Mouse (Mus musculus) heart, postnatal 10 days (tissue): ENCODE results near the gene Smc1b. TPM values are rescaled to one million over a fixed set of nuclear protein-coding genes. Genes with fewer than 3 reads are reported as not detected.
"Not testable (repeated sequence)": the region's sequence is repeated elsewhere in the genome, so short reads cannot be mapped to it uniquely, and the experiment has no call there.

Experiments used
- DNase-seq, 2 experiments: peaks; one replicate each; pipeline ENCODE4 v3.0.0; 2021
- intact Hi-C: fragments of 180-260 bp; cut with DNase I; formaldehyde crosslinking; loops from one replicate; pipeline ENCODE4 v1.15.1; 2025
- total RNA-seq, 2 experiments: library from RNA; stranded (reverse); gene quantifications; 2 replicates each; pipeline ENCODE4 v1.2.3; 2021

Smc1b gene
- total RNA-seq, 2 experiments from 2014 or later, result 0.07 TPM; not detected in 1

GRCm38 (mm10) chr15:85142441-85142840, 10.7 kb upstream of the Smc1b start:
- DNase-seq, result no peak
- intact Hi-C loops, result no loop called here

GRCm38 (mm10) chr15:85141290-85141689, 9.5 kb upstream of the Smc1b start:
- intact Hi-C loops, result no loop called here
- no peak for DNase-seq

- intact Hi-C loops, result no loop called here
- DNase-seq, result no peak
Observed at GRCm38 (mm10) chr15:85135143-85135542, 3.4 kb upstream of the Smc1b start.

- intact Hi-C loops, result no loop called here
- no peak for DNase-seq
Observed at GRCm38 (mm10) chr15:85132193-85132520, 393 bp upstream of the Smc1b start.

GRCm38 (mm10) chr15:85085641-85086040, 46.1 kb downstream of the Smc1b start:
- no peak for DNase-seq
- intact Hi-C loops, result no loop called here

- intact Hi-C loops, result no loop called here
- no peak for DNase-seq
Observed at GRCm38 (mm10) chr15:85072651-85073050, 59.1 kb downstream of the Smc1b start.

GRCm38 (mm10) chr15:85070561-85070960, 61.2 kb downstream of the Smc1b start:
- intact Hi-C loops, result loop anchor here (1.0 kb wide), 1 partner anchor 69 kb away; no protein-coding TSS in a partner anchor
- peak; percentile 51 to 66 for DNase-seq

GRCm38 (mm10) chr15:85063421-85063820, 68.3 kb downstream of the Smc1b start:
- DNase-seq, result no peak
- intact Hi-C loops, result no loop called here

GRCm38 (mm10) chr15:85055186-85055585, 76.6 kb downstream of the Smc1b start:
- intact Hi-C loops, result no loop called here
- no peak for DNase-seq

GRCm38 (mm10) chr15:85054098-85054497, 77.7 kb downstream of the Smc1b start:
- intact Hi-C loops, result no loop called here
- no peak for DNase-seq

GRCm38 (mm10) chr15:85049758-85050157, 82.0 kb downstream of the Smc1b start:
- intact Hi-C loops, result no loop called here
- no peak for DNase-seq

GRCm38 (mm10) chr15:85047865-85048264, 83.9 kb downstream of the Smc1b start:
- intact Hi-C loops, result no loop called here
- no peak for DNase-seq

GRCm38 (mm10) chr15:85046230-85046950, 85.4 kb downstream of the Smc1b start:
- DNase-seq, result no peak
- intact Hi-C loops, result no loop called here

- intact Hi-C loops, result no loop called here
- no peak for DNase-seq
Observed at GRCm38 (mm10) chr15:85043761-85044160, 88.0 kb downstream of the Smc1b start.

- intact Hi-C loops, result no loop called here
- DNase-seq, result peak; percentile 20 to 30
Observed at GRCm38 (mm10) chr15:85043116-85043515, 88.6 kb downstream of the Smc1b start.

GRCm38 (mm10) chr15:85042361-85042954, 89.3 kb downstream of the Smc1b start:
- intact Hi-C loops, result loop anchor here (1.0 kb wide), 1 partner anchor 41 kb away; no protein-coding TSS in a partner anchor
- DNase-seq, result peak; percentile 85

- DNase-seq, result peak in 1 of 2 experiments; percentile 18
- intact Hi-C loops, result loop anchor here (1.0 kb wide), 1 partner anchor 40 kb away; no protein-coding TSS in a partner anchor
Observed at GRCm38 (mm10) chr15:85041546-85042225, 90.1 kb downstream of the Smc1b start.

- intact Hi-C loops, result no loop called here
- no peak for DNase-seq
Observed at GRCm38 (mm10) chr15:85037343-85037690, 94.4 kb downstream of the Smc1b start.

GRCm38 (mm10) chr15:85036566-85037342, 95.0 kb downstream of the Smc1b start:
- DNase-seq, result peak; percentile 98 to 99
- intact Hi-C loops, result no loop called here

GRCm38 (mm10) chr15:85033916-85034315, 97.8 kb downstream of the Smc1b start:
- intact Hi-C loops, DNase-seq: not testable (repeated sequence)

GRCm38 (mm10) chr15:85031866-85032265, 99.9 kb downstream of the Smc1b start:
- intact Hi-C loops, result no loop called here

More at GRCm38 (mm10) chr15:85031866-85032265, 99.9 kb downstream of the Smc1b start:
- DNase-seq, result peak; percentile 26 to 36
